Mouse (Mus musculus) stomach, embryonic 14.5 days (tissue): Measurements from ENCODE around the gene Atp1b2. TPM values are rescaled to one million over a fixed set of nuclear protein-coding genes. Genes with fewer than 3 reads are reported as not detected.

ENCODE experiments used
- ATAC-seq: fragments of 200-750 bp; cut with Nextera tagmentation; 2 replicates; pipeline ENCODE4 v1.8.0; 2017; ENCODE audit warnings: low read depth, moderate TSS enrichment; ENCODE audit not compliant: insufficient number of reproducible peaks, insufficient read depth, low FRiP score
- H3K27ac ChIP-seq: fragments of 300-500 bp; sonication (generic); 2 replicates; pipeline ENCODE4 v1.5.1; 2014; ENCODE audit warnings: mild to moderate bottlenecking, low read length, moderate library complexity, mixed read lengths
- H3K27me3 ChIP-seq: fragments of 300-500 bp; sonication (generic); 2 replicates; pipeline ENCODE4 v1.6.1; 2014; ENCODE audit warnings: low read length, control low read depth, mixed read lengths; ENCODE audit not compliant: control insufficient read depth, insufficient read depth
- H3K36me3 ChIP-seq: fragments of 300-500 bp; sonication (generic); 2 replicates; pipeline ENCODE4 v1.6.1; 2014; ENCODE audit warnings: mild to moderate bottlenecking, control low read depth, low read length, moderate library complexity, mixed read lengths; ENCODE audit not compliant: control insufficient read depth, insufficient read depth
- H3K4me1 ChIP-seq: fragments of 300-500 bp; sonication (generic); 2 replicates; pipeline ENCODE4 v1.6.1; 2014; ENCODE audit warnings: low read length, control low read depth, mixed read lengths; ENCODE audit not compliant: control insufficient read depth, insufficient read depth
- H3K4me2 ChIP-seq: fragments of 300-500 bp; sonication (generic); replicated peaks from 2 replicates; pipeline ENCODE4 v1.6.1; 2014; ENCODE audit warnings: low read depth, low read length, control low read depth
- H3K4me3 ChIP-seq: fragments of 300-500 bp; sonication (generic); 2 replicates; pipeline ENCODE4 v1.5.1; 2014; ENCODE audit warnings: low read depth, low read length, control low read depth
- H3K9ac ChIP-seq: fragments of 300-500 bp; sonication (generic); replicated peaks from 2 replicates; pipeline ENCODE4 v1.6.1; 2014; ENCODE audit warnings: low read depth, mild to moderate bottlenecking, control low read depth, low read length, moderate library complexity, mixed read lengths
- H3K9me3 ChIP-seq: fragments of 300-500 bp; sonication (generic); 2 replicates; pipeline ENCODE4 v1.6.1; 2016; ENCODE audit warnings: low read depth, low read length, control low read depth; ENCODE audit not compliant: control insufficient read depth
- WGBS: fragments of 180-500 bp; shearing (Covaris S2); extraction: QIAGEN DNeasy Blood & Tissue Kit; methylation state at CpG from one replicate; pipeline ENCODE4 v1.1.7; 2014; 5-methylcytosine and 5-hydroxymethylcytosine counted together
- polyA plus RNA-seq: library from polyadenylated mRNA; unstranded; fragments of >200 nt; fragmentation: Nextera tagmentation; extraction: Ambion mirVana; gene quantifications from 2 replicates; pipeline ENCODE4 v1.2.1, GENCODE M21; 2014

Atp1b2 gene
- polyA plus RNA-seq, 1 experiment from 2014 or later, result 8.8 TPM

DNA sequence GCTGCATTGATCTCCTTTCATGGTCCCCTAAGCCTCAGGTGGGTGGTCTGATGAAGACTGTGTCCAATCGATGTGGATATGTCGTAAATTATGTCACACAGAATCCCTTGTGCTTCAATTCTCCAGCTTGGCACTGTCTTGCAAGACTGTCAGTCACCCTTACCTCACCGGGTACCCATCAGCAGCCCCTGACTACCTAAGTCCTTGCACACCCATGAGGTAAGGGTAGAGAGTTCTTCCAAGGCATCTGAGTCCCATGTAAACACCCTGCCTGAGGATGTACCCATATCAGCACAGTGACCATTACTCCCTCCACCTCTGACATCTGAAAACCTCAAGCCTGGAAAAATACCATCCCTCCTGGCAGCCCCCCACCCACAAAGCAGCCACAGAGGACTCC is 1.4 kb downstream of the Atp1b2 start:
- WGBS, result 59% methylated on average over 3 of the region's 3 CpGs
- H3K27ac ChIP-seq, result no peak overlapping the region
- ATAC-seq, result no peak
- H3K9ac ChIP-seq, result no peak overlapping the region
- H3K4me1 ChIP-seq, result peaks cover 27% of the 10 kb centered on the region
- H3K36me3 ChIP-seq, result no peaks in the 10 kb centered on the region
- H3K4me3 ChIP-seq, result peak overlapping the region; percentile 62; the same call in 1 of the 2 replicates
- peak overlapping the region; percentile 100 for H3K4me2 ChIP-seq
- no peaks in the 10 kb centered on the region for H3K9me3 ChIP-seq
- H3K27me3 ChIP-seq, result no peaks in the 10 kb centered on the region

DNA sequence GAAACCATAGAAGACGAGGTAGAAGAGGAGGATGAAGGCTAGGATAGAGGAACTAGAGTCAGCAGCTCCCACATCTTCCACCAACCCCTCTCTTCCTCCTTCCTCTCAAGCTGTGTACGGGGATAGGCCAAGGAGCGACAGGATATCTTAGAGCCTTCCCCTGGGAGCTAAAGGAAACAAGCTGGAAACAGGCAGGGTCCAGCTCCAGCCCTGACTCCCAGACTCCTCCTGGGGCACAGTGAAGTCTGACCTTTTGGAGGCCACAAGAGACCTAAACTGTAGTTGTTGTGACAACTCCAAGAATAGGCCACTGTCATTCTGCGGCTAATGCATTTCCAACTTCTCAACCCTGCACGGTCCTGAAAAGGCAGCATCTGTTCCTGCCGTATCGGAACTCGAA is 2.2 kb downstream of the Atp1b2 start:
- H3K4me3 ChIP-seq, result no peak overlapping the region
- H3K9me3 ChIP-seq, result no peaks in the 10 kb centered on the region
- 80% methylated on average over 8 of the region's 8 CpGs for WGBS
- no peaks in the 10 kb centered on the region for H3K36me3 ChIP-seq
- ATAC-seq, result no peak
- H3K4me1 ChIP-seq, result peaks cover 29% of the 10 kb centered on the region
- no peak overlapping the region for H3K27ac ChIP-seq
- no peak overlapping the region for H3K4me2 ChIP-seq
- H3K27me3 ChIP-seq, result no peaks in the 10 kb centered on the region
- H3K9ac ChIP-seq, result no peak overlapping the region

DNA sequence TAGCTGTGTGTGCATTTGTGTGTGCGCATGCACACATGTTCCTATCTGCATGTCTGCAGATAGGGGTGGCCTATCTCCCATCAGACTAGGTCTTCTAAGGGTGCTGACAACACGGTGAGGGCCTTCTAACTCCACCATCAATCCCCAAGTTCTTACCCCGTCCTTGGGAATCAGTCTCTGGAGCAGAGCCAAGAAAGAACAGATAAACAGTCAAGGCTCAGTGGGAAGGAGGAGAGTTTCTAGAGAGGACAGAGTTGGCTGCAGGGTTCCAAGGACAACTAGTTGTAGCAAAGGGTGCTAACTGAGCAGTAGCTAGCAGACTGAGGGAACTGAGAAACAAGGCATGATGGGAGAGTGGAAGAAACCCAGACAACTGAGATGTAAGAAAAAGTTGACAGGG is 4.0 kb downstream of the Atp1b2 start:
- Histone ChIP-seq H3K36me3 (no peaks in the 10 kb centered on the region), H3K4me1 (peaks cover 29% of the 10 kb centered on the region), H3K4me3 (no peak overlapping the region), H3K27ac (no peak overlapping the region), H3K27me3 (no peaks in the 10 kb centered on the region), H3K9me3 (no peaks in the 10 kb centered on the region), H3K4me2 (no peak overlapping the region), H3K9ac (no peak overlapping the region)
- no peak for ATAC-seq
- 47% methylated on average over 3 of the region's 3 CpGs for WGBS

DNA sequence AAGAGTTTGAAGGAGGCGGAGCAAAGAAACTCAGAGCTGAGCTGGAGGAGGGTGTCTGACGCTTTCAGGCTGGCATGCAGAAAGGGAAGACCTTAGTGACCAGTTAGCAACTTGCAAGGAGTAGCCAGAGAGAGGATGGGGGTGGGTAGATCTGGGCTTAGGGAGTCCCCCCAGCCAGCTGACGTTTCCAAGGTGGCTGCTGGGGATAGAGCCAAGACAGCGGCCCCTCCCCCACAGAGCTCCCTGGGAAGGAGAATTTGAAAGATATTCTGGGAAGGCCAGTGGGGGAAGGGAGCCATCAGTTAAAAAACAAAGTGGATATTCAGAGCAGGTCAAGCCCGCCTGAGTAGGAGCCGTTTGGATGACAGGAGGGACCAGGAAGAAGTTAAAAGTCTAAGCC is 5.6 kb downstream of the Atp1b2 start:
- Histone ChIP-seq H3K36me3 (no peaks in the 10 kb centered on the region), H3K9ac (no peak overlapping the region), H3K4me3 (no peak overlapping the region), H3K27ac (peak overlapping the region; percentile 77), H3K9me3 (no peaks in the 10 kb centered on the region), H3K4me2 (peak overlapping the region; percentile 33), H3K4me1 (peaks cover 29% of the 10 kb centered on the region), H3K27me3 (no peaks in the 10 kb centered on the region)
- 6% methylated on average over 6 of the region's 6 CpGs for WGBS
- peak; percentile 82; the same call in 1 of the 2 replicates for ATAC-seq

DNA sequence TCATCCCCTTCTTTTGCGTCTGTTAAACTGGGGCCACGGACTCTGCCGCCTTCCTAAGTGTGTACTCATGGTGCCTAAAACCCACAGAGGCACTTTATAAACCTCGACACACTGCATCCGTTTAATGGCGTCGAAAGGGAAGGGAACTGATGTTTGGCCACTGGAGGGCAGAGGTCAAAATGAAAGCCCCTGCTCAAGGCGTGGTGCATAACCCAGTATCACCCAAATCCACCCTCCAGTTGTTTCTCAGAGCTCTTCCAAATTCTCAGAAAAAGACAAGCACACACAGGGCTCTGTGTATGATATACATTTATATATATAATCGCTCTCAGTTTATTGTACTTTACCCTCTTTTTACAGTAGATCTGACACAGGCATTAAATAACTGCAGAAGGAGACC is 6.3 kb downstream of the Atp1b2 start:
- WGBS, result 7% methylated on average over 9 of the region's 9 CpGs
- Histone ChIP-seq H3K9ac (no peak overlapping the region), H3K36me3 (no peaks in the 10 kb centered on the region), H3K4me1 (peaks cover 26% of the 10 kb centered on the region), H3K27me3 (no peaks in the 10 kb centered on the region), H3K27ac (peak overlapping the region; percentile 77; the same call in 1 of the 2 replicates), H3K9me3 (no peaks in the 10 kb centered on the region), H3K4me3 (no peak overlapping the region), H3K4me2 (peak overlapping the region; percentile 33)
- no peak for ATAC-seq

DNA sequence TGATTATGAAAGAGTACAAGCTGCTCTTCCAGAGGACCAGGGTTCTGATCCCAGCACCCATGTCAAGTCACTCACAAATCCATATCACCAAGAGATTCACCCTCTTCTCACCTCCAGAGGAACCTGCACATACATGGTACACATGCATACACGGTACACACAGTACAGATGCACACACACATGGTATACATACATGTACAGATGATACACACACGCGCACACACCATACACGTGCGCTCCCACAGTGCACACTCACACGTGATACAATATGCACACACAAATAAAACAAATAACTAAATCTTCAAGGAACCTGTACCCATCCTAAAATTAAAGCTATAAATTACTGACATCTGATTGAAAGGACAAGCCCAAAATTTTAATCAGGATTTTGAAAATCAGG is 10.9 kb downstream of the Atp1b2 start:
- Histone ChIP-seq H3K27ac (no peak overlapping the region), H3K4me3 (no peak overlapping the region), H3K4me1 (peaks cover 7% of the 10 kb centered on the region), H3K27me3 (no peaks in the 10 kb centered on the region), H3K36me3 (peaks cover 18% of the 10 kb centered on the region), H3K9ac (no peak overlapping the region), H3K9me3 (no peaks in the 10 kb centered on the region), H3K4me2 (no peak overlapping the region)
- no peak for ATAC-seq
- WGBS, result 95% methylated on average over 6 of the region's 6 CpGs

DNA sequence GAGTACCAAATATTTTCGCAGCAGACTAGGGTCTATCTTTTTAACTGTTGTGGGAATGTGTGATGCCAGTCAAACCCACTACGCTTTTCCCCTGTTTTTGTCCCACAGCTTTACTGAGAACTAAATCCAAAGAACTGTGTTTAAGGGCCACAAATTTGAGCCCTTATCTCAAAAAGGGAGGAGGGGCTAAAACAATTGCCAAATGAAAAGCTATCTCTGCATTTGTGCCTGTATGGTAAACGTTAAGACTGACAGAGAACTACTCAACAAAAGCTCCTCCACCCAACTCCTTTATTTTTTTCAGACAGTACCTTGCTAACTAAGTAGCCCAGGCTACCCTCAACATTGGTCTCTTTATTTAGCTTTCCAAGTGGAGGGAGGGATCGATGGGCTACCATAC is 12.9 kb downstream of the Atp1b2 start:
- no peak overlapping the region for H3K4me3 ChIP-seq
- no peaks in the 10 kb centered on the region for H3K4me1 ChIP-seq
- no peak overlapping the region for H3K27ac ChIP-seq
- H3K9ac ChIP-seq, result no peak overlapping the region
- no peaks in the 10 kb centered on the region for H3K27me3 ChIP-seq
- peaks cover 39% of the 10 kb centered on the region for H3K36me3 ChIP-seq
- H3K9me3 ChIP-seq, result no peaks in the 10 kb centered on the region
- 88% methylated on average over 4 of the region's 4 CpGs for WGBS
- ATAC-seq, result no peak
- no peak overlapping the region for H3K4me2 ChIP-seq

DNA sequence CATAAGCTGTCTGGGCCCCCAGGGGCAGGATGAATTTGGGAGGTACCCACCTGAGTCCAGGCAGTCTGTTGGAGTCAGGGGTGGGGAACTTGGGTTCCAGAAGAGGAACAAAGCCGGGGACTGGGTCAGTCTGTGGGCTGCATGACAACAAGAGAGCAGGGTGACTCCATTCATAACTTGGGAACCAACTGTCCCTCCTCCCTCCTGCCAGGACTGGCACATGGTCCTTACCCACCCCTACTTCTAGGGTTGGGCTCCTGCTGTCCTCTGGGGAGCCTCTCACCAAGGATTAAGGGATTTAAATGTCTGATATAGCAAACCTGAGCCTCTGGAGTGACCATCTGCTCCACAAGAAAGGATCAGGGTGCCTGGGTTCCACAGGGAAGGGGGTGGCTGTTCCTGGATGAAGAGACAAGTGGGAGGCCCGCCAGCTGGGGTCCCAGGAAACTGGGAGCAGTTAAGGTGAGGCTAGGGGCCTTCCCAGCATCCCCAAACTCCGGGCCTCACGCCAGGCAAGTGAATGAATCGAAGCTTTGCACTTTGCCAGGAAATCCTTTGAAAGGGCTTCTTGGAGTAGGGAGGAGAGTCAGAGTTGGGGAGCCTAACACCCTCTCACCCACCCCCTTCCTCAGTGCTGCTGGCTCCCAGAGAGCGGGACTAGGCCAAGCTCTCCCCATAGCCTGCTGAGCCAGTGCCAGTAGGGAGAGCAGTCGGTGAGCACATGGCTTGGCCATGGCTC is 13.7 kb downstream of the Atp1b2 start:
- H3K9me3 ChIP-seq, result no peaks in the 10 kb centered on the region
- no peak overlapping the region for H3K4me2 ChIP-seq
- H3K9ac ChIP-seq, result no peak overlapping the region
- no peak overlapping the region for H3K4me3 ChIP-seq
- no peak for ATAC-seq
- WGBS, result 83% methylated on average over 7 of the region's 7 CpGs
- no peak overlapping the region for H3K27ac ChIP-seq
- no peaks in the 10 kb centered on the region for H3K27me3 ChIP-seq
- peaks cover 46% of the 10 kb centered on the region for H3K36me3 ChIP-seq
- H3K4me1 ChIP-seq, result no peaks in the 10 kb centered on the region

DNA sequence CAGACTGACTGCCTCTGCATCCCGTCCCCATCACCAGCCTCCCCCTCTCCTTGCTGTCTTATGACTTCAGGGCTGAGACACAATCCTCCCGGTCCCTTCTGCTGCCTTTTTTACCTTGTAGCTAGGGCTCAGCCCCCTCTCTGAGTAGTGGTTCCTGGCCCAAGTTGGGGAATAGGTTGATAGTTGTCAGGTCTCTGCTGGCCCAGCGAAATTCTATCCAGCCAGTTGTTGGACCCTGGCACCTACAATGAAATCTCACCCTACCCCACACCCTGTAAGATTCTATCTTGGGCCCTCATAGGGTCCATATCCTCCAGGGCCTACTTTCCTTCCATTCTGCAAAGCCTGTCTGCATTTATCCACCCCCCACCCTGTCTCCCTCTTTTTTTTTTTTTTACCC is 14.3 kb downstream of the Atp1b2 start:
- WGBS, result 76% methylated on average over 3 of the region's 3 CpGs
- H3K4me2 ChIP-seq, result no peak overlapping the region
- no peaks in the 10 kb centered on the region for H3K27me3 ChIP-seq
- no peak overlapping the region for H3K9ac ChIP-seq
- no peaks in the 10 kb centered on the region for H3K9me3 ChIP-seq
- H3K4me1 ChIP-seq, result no peaks in the 10 kb centered on the region
- H3K36me3 ChIP-seq, result peaks cover 49% of the 10 kb centered on the region
- no peak for ATAC-seq
- H3K4me3 ChIP-seq, result no peak overlapping the region
- no peak overlapping the region for H3K27ac ChIP-seq
